Mouse (Mus musculus) lung, adult 2 months (tissue): ENCODE results near the gene Ptges2. TPM values are rescaled to one million over a fixed set of nuclear protein-coding genes. Genes with fewer than 3 reads are reported as not detected.

Source experiments
- DNase-seq: peaks from one replicate; pipeline ENCODE4 v3.0.0; 2022
- H3K4me1 ChIP-seq: fragments of 200-500 bp; 2 replicates; pipeline ENCODE4 v1.6.1; 2011; ENCODE audit warnings: low read length; ENCODE audit not compliant: control insufficient read depth, insufficient read depth
- H3K4me3 ChIP-seq: fragments of 200-500 bp; replicated peaks from 2 replicates; pipeline ENCODE3; 2011; ENCODE audit warnings: low read depth, mild to moderate bottlenecking, control low read depth, low read length; ENCODE audit errors: extremely low read depth
- CTCF ChIP-seq: fragments of 200-500 bp; IDR thresholded peaks from 2 replicates; pipeline ENCODE4 v1.5.1; 2011; ENCODE audit warnings: mild to moderate bottlenecking, low read length, control low read depth; ENCODE audit not compliant: insufficient read depth
- POLR2A ChIP-seq: fragments of 200-500 bp; IDR thresholded peaks from 2 replicates; pipeline ENCODE4 v1.6.1; 2011; ENCODE audit warnings: low read depth, mild to moderate bottlenecking, control low read depth, low read length, borderline replicate concordance; ENCODE audit errors: extremely low read depth
- WGBS: fragments of 180-500 bp; shearing (Covaris S2); methylation state at CpG from one replicate; pipeline ENCODE4 v1.1.7; 2018; 5-methylcytosine and 5-hydroxymethylcytosine counted together
- polyA plus RNA-seq: library from polyadenylated mRNA; depleted of rRNA; stranded (reverse); fragments of >200 nt; gene quantifications from 2 replicates; pipeline ENCODE4 v1.2.3, GENCODE M21; 2012

The Ptges2 gene
- polyA plus RNA-seq, 1 experiment: 23.8 TPM

- TF ChIP-seq CTCF (no peak), POLR2A (no peak)
- WGBS: 80% methylated on average over 7 of the region's 7 CpGs
- no peak overlapping the region for H3K4me3 ChIP-seq
- DNase-seq: no peak
- H3K4me1 ChIP-seq: no peaks in the 10 kb centered on the region
Measured at GRCm38 (mm10) chr2:32411407-32411806, 15.7 kb downstream of the Ptges2 start.

DNA sequence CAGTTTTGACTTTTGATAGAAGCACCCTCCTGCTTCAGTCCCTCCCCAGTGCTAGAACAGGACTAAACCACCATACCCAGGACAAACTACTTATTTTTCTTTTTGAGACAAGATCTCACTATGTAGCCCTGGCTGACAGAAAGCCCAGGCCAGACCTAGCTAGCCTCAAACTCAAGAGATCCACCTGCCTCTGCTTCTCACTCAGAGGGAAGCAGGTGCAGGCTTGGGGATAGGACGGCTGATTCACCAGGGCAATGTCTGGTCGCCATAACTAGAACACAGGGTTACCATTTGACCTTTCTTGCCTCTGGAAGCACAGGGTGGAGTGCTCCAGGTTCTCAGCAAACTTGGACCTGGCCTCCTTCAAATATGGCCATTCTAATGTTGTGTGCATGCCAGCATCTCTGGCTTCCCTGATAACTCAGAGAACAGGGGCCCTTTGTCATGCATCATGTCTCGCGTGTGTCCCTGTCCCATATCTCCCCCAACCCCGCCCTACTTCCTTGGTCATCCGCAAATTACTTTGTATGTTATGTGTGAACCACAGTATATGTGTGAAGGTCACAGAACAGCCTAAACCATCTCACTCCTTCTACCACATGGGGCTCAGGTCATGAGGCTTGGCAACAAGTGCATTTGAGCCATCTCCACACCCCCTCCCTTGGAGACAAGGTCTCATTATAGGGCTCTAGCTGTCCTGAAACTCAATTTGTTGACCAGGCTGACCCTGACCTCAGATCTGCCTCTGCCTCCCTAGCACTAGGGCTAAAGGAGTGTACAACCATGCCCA, 17.2 kb downstream of the Ptges2 start:
- WGBS: 93% methylated on average over 6 of the region's 6 CpGs
- Histone ChIP-seq H3K4me3 (no peak overlapping the region), H3K4me1 (no peaks in the 10 kb centered on the region)
- no peak for TF ChIP-seq CTCF
- no peak for TF ChIP-seq POLR2A
- DNase-seq: no peak

GRCm38 (mm10) chr2:32413936-32414335, 18.2 kb downstream of the Ptges2 start:
- WGBS: 45% methylated on average over 5 of the region's 5 CpGs
- DNase-seq: no peak

DNA sequence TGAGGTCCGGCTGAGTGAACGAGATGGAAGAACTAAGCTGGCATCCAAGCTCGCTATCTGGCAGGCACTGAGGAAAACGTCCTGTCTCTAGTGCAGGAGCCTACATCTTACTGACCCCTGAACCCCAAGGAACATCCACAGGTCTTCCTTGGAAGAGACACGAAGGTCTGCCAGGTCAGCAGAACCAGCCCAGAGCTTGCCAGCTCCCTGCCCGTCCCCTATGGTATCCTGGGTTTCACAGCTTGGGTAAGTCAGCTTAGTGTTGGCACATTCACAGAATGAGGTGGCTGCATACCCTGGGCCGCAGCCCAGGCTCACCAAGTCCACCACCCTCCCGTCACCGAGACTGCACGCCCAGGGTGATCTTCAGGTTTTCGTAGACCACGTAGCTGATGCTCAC, 20.1 kb downstream of the Ptges2 start:
- H3K4me1 ChIP-seq: peaks cover 2% of the 10 kb centered on the region; the same call in 1 of the 2 replicates
- DNase-seq: no peak
- no peak for TF ChIP-seq POLR2A
- WGBS: 92% methylated on average over 12 of the region's 12 CpGs
- H3K4me3 ChIP-seq: no peak overlapping the region

More at GRCm38 (mm10) chr2:32413936-32414335, 18.2 kb downstream of the Ptges2 start:
- H3K4me1 ChIP-seq: no peaks in the 10 kb centered on the region
- TF ChIP-seq CTCF: no peak
- no peak for TF ChIP-seq POLR2A
- no peak overlapping the region for H3K4me3 ChIP-seq

DNA sequence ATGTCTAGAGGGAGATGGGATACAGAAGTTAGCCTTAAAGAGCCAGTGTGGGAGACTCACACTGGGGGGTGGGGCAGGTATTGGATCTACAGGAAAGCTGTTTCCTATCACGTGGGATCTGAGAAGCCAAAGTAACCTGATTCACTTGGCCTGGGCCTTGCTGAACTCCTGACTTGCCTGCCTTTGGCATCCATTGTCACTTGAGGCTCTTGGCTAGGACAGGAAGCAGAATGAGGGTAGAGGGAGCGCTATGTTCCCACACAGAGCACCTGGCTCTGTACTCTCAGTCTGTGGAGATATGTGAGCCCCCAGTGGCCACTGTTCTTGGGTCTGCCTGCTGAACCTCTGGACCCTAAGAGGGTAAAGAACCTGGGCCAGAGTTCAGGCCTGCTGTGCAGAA, 20.9 kb downstream of the Ptges2 start:
- TF ChIP-seq POLR2A (no peak), CTCF (no peak)
- DNase-seq: no peak
- 81% methylated on average over 2 of the region's 2 CpGs for WGBS
- Histone ChIP-seq H3K4me3 (no peak overlapping the region), H3K4me1 (peaks cover 4% of the 10 kb centered on the region)

GRCm38 (mm10) chr2:32417486-32417885, 21.8 kb downstream of the Ptges2 start:
- TF ChIP-seq POLR2A (no peak), CTCF (no peak)
- H3K4me1 ChIP-seq: peaks cover 11% of the 10 kb centered on the region
- WGBS: 85% methylated on average over 8 of the region's 8 CpGs
- no peak for DNase-seq
- H3K4me3 ChIP-seq: no peak overlapping the region

GRCm38 (mm10) chr2:32418430-32419151, 22.9 kb downstream of the Ptges2 start:
- DNase-seq: no peak
- Histone ChIP-seq H3K4me3 (no peak overlapping the region), H3K4me1 (peaks cover 19% of the 10 kb centered on the region)
- TF ChIP-seq POLR2A: no peak
- WGBS: 85% methylated on average over 12 of the region's 12 CpGs

DNA sequence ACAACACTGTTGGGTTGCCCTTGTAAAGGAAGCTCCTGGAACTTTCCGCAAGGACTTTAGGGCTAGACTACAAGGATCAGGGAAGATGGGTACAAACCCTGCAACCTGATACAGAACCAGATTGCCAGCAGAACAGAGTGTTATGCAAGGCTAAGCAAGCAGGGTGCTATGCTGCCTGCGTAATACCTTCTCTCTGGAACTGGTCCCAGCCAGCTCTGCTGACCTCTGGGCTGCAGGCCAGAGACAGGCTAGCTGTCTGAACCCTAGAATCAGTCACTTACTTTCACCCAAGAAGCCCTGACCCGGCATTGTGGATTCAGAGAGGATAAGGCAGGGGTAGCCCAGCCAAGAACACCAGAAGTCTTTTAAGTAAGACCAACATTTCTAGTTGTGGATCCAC, 23.7 kb downstream of the Ptges2 start:
- peak; percentile 62 for DNase-seq
- peaks cover 22% of the 10 kb centered on the region for H3K4me1 ChIP-seq
- WGBS: 59% methylated on average over 3 of the region's 3 CpGs
- TF ChIP-seq CTCF: no peak
- no peak for TF ChIP-seq POLR2A
- no peak overlapping the region for H3K4me3 ChIP-seq

- TF ChIP-seq CTCF (no peak), POLR2A (no peak)
- WGBS: 85% methylated on average over 12 of the region's 12 CpGs
- no peak overlapping the region for H3K4me3 ChIP-seq
- DNase-seq: no peak
- peaks cover 30% of the 10 kb centered on the region for H3K4me1 ChIP-seq
Measured at GRCm38 (mm10) chr2:32420066-32420608, 24.4 kb downstream of the Ptges2 start.
